Mouse (Mus musculus) right cerebral cortex, adult 2 months (tissue): ENCODE measurements around the gene Nudt4.
"Not testable (repeated sequence)": the region's sequence is repeated elsewhere in the genome, so short reads cannot be mapped to it uniquely, and the experiment has no call there.

Experiments
- DNase-seq, 2 experiments: peaks; one replicate each; pipeline ENCODE4 v3.0.0; 2021 to 2022; ENCODE audit warnings: low spot score in 2 of 2

Nudt4 gene

GRCm38 (mm10) chr10:95567550-95567949 lies 3.6 kb upstream of the Nudt4 start:
- DNase-seq = no peak

GRCm38 (mm10) chr10:95566786-95567185 lies 2.8 kb upstream of the Nudt4 start:
- DNase-seq = no peak

- no peak for DNase-seq
Measured at GRCm38 (mm10) chr10:95565156-95565854, 1.4 kb upstream of the Nudt4 start.

GRCm38 (mm10) chr10:95562859-95563841 lies 796 bp downstream of the Nudt4 start:
- peak; percentile 40 to 45 for DNase-seq

- peak in 1 of 2 experiments; percentile 22 for DNase-seq
Measured at GRCm38 (mm10) chr10:95562395-95562794, 1.6 kb downstream of the Nudt4 start.

GRCm38 (mm10) chr10:95561616-95562015 lies 2.3 kb downstream of the Nudt4 start:
- peak in 1 of 2 experiments; percentile 38 for DNase-seq

- DNase-seq = peak in 1 of 2 experiments; percentile 31
Measured at GRCm38 (mm10) chr10:95560394-95560983, 3.5 kb downstream of the Nudt4 start.

- DNase-seq = no peak
Measured at GRCm38 (mm10) chr10:95559426-95559825, 4.5 kb downstream of the Nudt4 start.

- DNase-seq = no peak
Measured at GRCm38 (mm10) chr10:95557337-95557828, 6.6 kb downstream of the Nudt4 start.

GRCm38 (mm10) chr10:95555866-95556265 lies 8.1 kb downstream of the Nudt4 start:
- no peak for DNase-seq

- DNase-seq = no peak
Measured at GRCm38 (mm10) chr10:95552326-95552725, 11.6 kb downstream of the Nudt4 start.

- no peak for DNase-seq
Measured at GRCm38 (mm10) chr10:95551752-95552151, 12.2 kb downstream of the Nudt4 start.

- DNase-seq = no peak
Measured at GRCm38 (mm10) chr10:95550506-95550905, 13.4 kb downstream of the Nudt4 start.

- not testable (repeated sequence) for DNase-seq
Measured at GRCm38 (mm10) chr10:95549080-95549479, 14.9 kb downstream of the Nudt4 start.

GRCm38 (mm10) chr10:95548154-95548826 lies 15.7 kb downstream of the Nudt4 start:
- no peak for DNase-seq

- no peak for DNase-seq
Measured at GRCm38 (mm10) chr10:95546178-95546577, 17.8 kb downstream of the Nudt4 start.

GRCm38 (mm10) chr10:95545051-95545450 lies 18.9 kb downstream of the Nudt4 start:
- no peak for DNase-seq

- DNase-seq = peak in 1 of 2 experiments; percentile 25
Measured at GRCm38 (mm10) chr10:95544651-95545050, 19.3 kb downstream of the Nudt4 start.

- DNase-seq = no peak
Measured at GRCm38 (mm10) chr10:95544004-95544403, 19.9 kb downstream of the Nudt4 start.

- DNase-seq = no peak
Measured at GRCm38 (mm10) chr10:95543377-95543776, 20.6 kb downstream of the Nudt4 start.

- no peak for DNase-seq
Measured at GRCm38 (mm10) chr10:95542916-95543315, 21.0 kb downstream of the Nudt4 start.
